Mouse (Mus musculus): ENCODE data around the gene Gm8246. TPM values are rescaled to one million over a fixed set of nuclear protein-coding genes. Genes with fewer than 3 reads are reported as not detected.
"Not testable (repeated sequence)": the region's sequence is repeated elsewhere in the genome, so short reads cannot be mapped to it uniquely, and the experiment has no call there.

The Gm8246 gene
- polyA plus RNA-seq (2016; fragmentation: Nextera tagmentation; extraction: Ambion mirVana) = not detected in 2 replicates

- not testable (repeated sequence) for H3K27ac ChIP-seq; H3K36me3 ChIP-seq; H3K9me3 ChIP-seq; DNase-seq (ENCODE audit: low spot score); H3K4me1 ChIP-seq (replicated peaks); H3K4me3 ChIP-seq; H3K27me3 ChIP-seq (ENCODE audit: insufficient read depth, poor library complexity, severe bottlenecking)
- WGBS = no CpG with 5 or more reads among the region's 3 CpGs
Measured at GRCm38 (mm10) chr14:5477730-5478129, at the start of gene Gm8246. Gm8246 (minus strand) TSS chr14:5477830.

- H3K9me3 ChIP-seq; H3K27me3 ChIP-seq (ENCODE audit: insufficient read depth, poor library complexity, severe bottlenecking); H3K4me1 ChIP-seq (replicated peaks); H3K27ac ChIP-seq; H3K36me3 ChIP-seq; DNase-seq (ENCODE audit: low spot score); H3K4me3 ChIP-seq: not testable (repeated sequence)
- WGBS = no CpG with 5 or more reads among the region's 35 CpGs
Measured at GRCm38 (mm10) chr14:5501374-5501773, 23.7 kb upstream of the Gm8246 start, which contains the start of gene Gm3488. Gm3488 (plus strand) TSS chr14:5501674.

GRCm38 (mm10) chr14:5483907-5484306 is 6.3 kb upstream of the Gm8246 start, which contains the start of gene Gm3187:
Gm3187 (plus strand) TSS chr14:5484207.
- H3K27ac ChIP-seq; H3K36me3 ChIP-seq; DNase-seq (ENCODE audit: low spot score); H3K4me1 ChIP-seq (replicated peaks); H3K27me3 ChIP-seq (ENCODE audit: insufficient read depth, poor library complexity, severe bottlenecking); H3K4me3 ChIP-seq; H3K9me3 ChIP-seq: not testable (repeated sequence)
- WGBS = 89% methylated on average over 4 of the region's 5 CpGs

- DNase-seq (ENCODE audit: low spot score); H3K36me3 ChIP-seq; H3K9me3 ChIP-seq; H3K4me3 ChIP-seq; H3K27me3 ChIP-seq (ENCODE audit: insufficient read depth, poor library complexity, severe bottlenecking); H3K4me1 ChIP-seq (replicated peaks); H3K27ac ChIP-seq: not testable (repeated sequence)
- no CpG with 5 or more reads among the region's 19 CpGs for WGBS
Measured at GRCm38 (mm10) chr14:5460469-5460868, 17.2 kb downstream of the Gm8246 start.

GRCm38 (mm10) chr14:5455367-5455766 is 22.3 kb downstream of the Gm8246 start, which contains the start of gene Gm3194:
Gm3194 (minus strand) TSS chr14:5455467.
- H3K4me1 ChIP-seq (replicated peaks); H3K4me3 ChIP-seq; DNase-seq (ENCODE audit: low spot score); H3K27ac ChIP-seq; H3K36me3 ChIP-seq; H3K9me3 ChIP-seq; H3K27me3 ChIP-seq (ENCODE audit: insufficient read depth, poor library complexity, severe bottlenecking): not testable (repeated sequence)
- no CpG with 5 or more reads among the region's 3 CpGs for WGBS

Other genes starting within 250 kb of the Gm8246 start
- gene Gm3526, start 217.2 kb downstream of the Gm8246 start, polyA plus RNA-seq (2016; fragmentation: Nextera tagmentation; extraction: Ambion mirVana) = 0.10 TPM in 1 of 2 replicates, not detected in the other
- gene Gm3542, start 142.9 kb downstream of the Gm8246 start, polyA plus RNA-seq (2016; fragmentation: Nextera tagmentation; extraction: Ambion mirVana) = not detected in 2 replicates
- not detected in 2 replicates for gene Gm3500, start 88.8 kb downstream of the Gm8246 start, polyA plus RNA-seq (2016; fragmentation: Nextera tagmentation; extraction: Ambion mirVana)
- 0.65 TPM in 2 replicates for gene Gm3194, start 22.4 kb downstream of the Gm8246 start, polyA plus RNA-seq (2016; fragmentation: Nextera tagmentation; extraction: Ambion mirVana)
- gene Gm3187, start 6.4 kb upstream of the Gm8246 start, polyA plus RNA-seq (2016; fragmentation: Nextera tagmentation; extraction: Ambion mirVana) = not detected in 2 replicates
- gene Gm3488, start 23.8 kb upstream of the Gm8246 start, polyA plus RNA-seq (2016; fragmentation: Nextera tagmentation; extraction: Ambion mirVana) = 1.6 and 1.9 TPM in 2 replicates
- not detected in 2 replicates for gene Gm3532, start 60.7 kb upstream of the Gm8246 start, polyA plus RNA-seq (2016; fragmentation: Nextera tagmentation; extraction: Ambion mirVana)
- gene Gm8265, start 155.2 kb upstream of the Gm8246 start, polyA plus RNA-seq (2016; fragmentation: Nextera tagmentation; extraction: Ambion mirVana) = not detected in 2 replicates
- gene Gm9603, start 209.6 kb upstream of the Gm8246 start, polyA plus RNA-seq (2016; fragmentation: Nextera tagmentation; extraction: Ambion mirVana) = not detected in 2 replicates